Comparison of ENCODE assay signal across 17 mouse cellular contexts in genomic region chr7:88575073-88575472, GRCm38 (mm10).
DNase-seq lines count a peak whose midpoint lies in the region; ATAC-seq lines count a peak whose summit lies in the region.
"Had no signal": no experiment of that assay in that cellular context is flagged by ENCODE, and none has a peak within 500 bp of the region (broad histone marks: within the 10 kb centered on the region; RNA-seq: fewer than 3 reads in every experiment).

No protein-coding gene starts in this region.

- DNase-seq in A20 (ENCODE audit: low read depth, low spot score): peak; percentile 55
- DNase-seq in left cerebral cortex, adult 18-20 months (ENCODE audit: low spot score in 2 of 2): no peak
- no peak for DNase-seq in left cerebral cortex, postnatal 14 days (ENCODE audit: low spot score in 2 of 2)
- DNase-seq: adrenal gland, postnatal 10 days; adrenal gland, postnatal 25 days; cerebellum, adult 11 months; cerebellum, adult 2 months; cerebellum, adult 9-10 months; cerebellum, postnatal 10 days; cerebellum, postnatal 25 days; embryo, embryonic 11 days had no signal

- peak; percentile 47 for ATAC-seq in common myeloid progenitor, adult 5-6 weeks (replicated peaks; ENCODE audit: low read depth, poor library complexity, severe bottlenecking)
- ATAC-seq in megakaryocyte progenitor cell, adult 5-6 weeks (replicated peaks; ENCODE audit: poor library complexity): 0 out of 2 replicates have a peak, but pooled peaks have one; percentile 34
- ATAC-seq: activated CD4-positive, CD25-positive, alpha-beta regulatory T cell, adult 4 months; forebrain, embryonic 14.5 days; forebrain, embryonic 16.5 days; Patski had no signal

- intact Hi-C loops in left cerebral cortex, postnatal 14 days (cut with DNase I): no loop called here
